Mouse (Mus musculus): ENCODE measurements around the gene 4933425L06Rik. TPM values are rescaled to one million over a fixed set of nuclear protein-coding genes. Genes with fewer than 3 reads are reported as not detected.

4933425L06Rik gene
- total and polyA plus RNA-seq, 3 experiments: 0.10 to 0.30 TPM; not detected in 1

DNA sequence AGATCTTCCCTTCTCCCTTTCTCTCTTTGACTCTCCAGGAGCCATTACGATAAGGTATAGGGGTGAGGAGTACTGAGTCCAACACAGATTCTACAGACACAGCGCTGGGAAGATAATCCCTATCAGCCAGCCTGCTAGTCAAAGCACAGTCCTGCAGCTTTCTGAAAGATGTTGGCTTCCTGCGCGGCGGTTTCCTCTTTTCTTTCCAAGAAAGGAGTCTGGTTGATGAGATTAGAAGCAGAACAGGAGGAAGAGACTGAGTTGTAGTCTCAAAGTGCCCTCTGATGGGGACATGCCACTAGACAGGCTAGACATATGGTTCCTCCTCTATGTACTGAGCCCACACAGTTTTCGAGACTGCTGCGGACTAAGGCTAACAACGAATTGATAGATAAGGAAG is 33.3 kb upstream of the 4933425L06Rik start:
- no peaks in the 10 kb centered on the region for H3K79me2 ChIP-seq (replicated peaks; ENCODE audit: control insufficient read depth, extremely low read depth, insufficient read depth, poor library complexity, severe bottlenecking)
- DNase-seq (ENCODE audit: extremely low read depth): no peak
- H3K27ac ChIP-seq (ENCODE audit: insufficient read depth, low read depth): no peak overlapping the region
- peaks cover 1% of the 10 kb centered on the region for H3K9me3 ChIP-seq (replicated peaks; ENCODE audit: low read length)
- no peaks in the 10 kb centered on the region for H3K36me3 ChIP-seq (replicated peaks in 1 of 2; ENCODE audit: control insufficient read depth in 1 of 2, insufficient read depth in 1 of 2, low read length in 1 of 2)
- H3K4me2 ChIP-seq (ENCODE audit: insufficient read depth, low read depth, poor library complexity, severe bottlenecking): no peak overlapping the region
- in situ Hi-C loops (cut with MboI; ENCODE audit: low pct_ligation_motif_present, low pct_unique_long_range_greater_than_20kb, low sequenced_read_pairs): no loop called here
- H3K27me3 ChIP-seq (replicated peaks): no peaks in the 10 kb centered on the region
- TF ChIP-seq GABPA (IDR thresholded peaks at IDR 0.05; ENCODE audit: insufficient replicate concordance, low read depth, low read length) (no peak), JUN (IDR thresholded peaks at IDR 0.05; ENCODE audit: insufficient read depth, low read depth, low read length) (no peak), IRF4 (IDR thresholded peaks at IDR 0.05; ENCODE audit: low read depth, low read length) (no peak), RAD21 (IDR thresholded peaks at IDR 0.05; ENCODE audit: low read depth, low read length) (no peak; the same call in 1 of the 2 replicates), NRF1 (IDR thresholded peaks at IDR 0.05; ENCODE audit: low read depth, low read length) (no peak), E2F4 (IDR thresholded peaks at IDR 0.05; ENCODE audit: insufficient replicate concordance, low read depth, low read length) (no peak), ELF1 (IDR thresholded peaks at IDR 0.05; ENCODE audit: low read depth, low read length) (no peak), KAT2A (IDR thresholded peaks at IDR 0.05; ENCODE audit: insufficient replicate concordance, low read length) (no peak), SMC3 (IDR thresholded peaks at IDR 0.05; ENCODE audit: low read depth, low read length) (no peak), SIN3A (IDR thresholded peaks at IDR 0.05; ENCODE audit: low read length) (no peak), MAFK (IDR thresholded peaks at IDR 0.05; ENCODE audit: insufficient replicate concordance, low read length) (no peak), ZKSCAN1 (IDR thresholded peaks at IDR 0.05; ENCODE audit: borderline replicate concordance, low read depth, low read length) (no peak), ETS1 (conservative IDR thresholded peaks at IDR 0.05; ENCODE audit: low read depth, low read length) (no peak), POLR2AphosphoS2 (IDR thresholded peaks at IDR 0.05; ENCODE audit: low read depth, low read length) (no peak), BHLHE40 (IDR thresholded peaks at IDR 0.05; ENCODE audit: low read depth, low read length) (no peak), USF2 (conservative IDR thresholded peaks at IDR 0.05; ENCODE audit: low read depth, low read length) (no peak), JUND (conservative IDR thresholded peaks at IDR 0.05; ENCODE audit: low read depth, low read length) (no peak), MXI1 (IDR thresholded peaks at IDR 0.05; ENCODE audit: low read depth, low read length) (no peak)
- H3K4me1 ChIP-seq (ENCODE audit: control insufficient read depth in 1 of 2, insufficient read depth in 2 of 2): peaks cover 4% of the 10 kb centered on the region in 2 experiments; a peak in 1 of 4 replicates
- H3K4me3 ChIP-seq (replicated peaks in 1 of 3; ENCODE audit: low read depth in 2 of 3, low read length in 2 of 3, poor library complexity in 1 of 3): no peak overlapping the region
- no peak overlapping the region for H3K9ac ChIP-seq (ENCODE audit: insufficient read depth, low read depth)
- dilution Hi-C loops (cut with MboI; ENCODE audit: extremely low pct_ligation_motif_present, extremely low pct_unique_long_range_greater_than_20kb, low sequenced_read_pairs): no loop called here

DNA sequence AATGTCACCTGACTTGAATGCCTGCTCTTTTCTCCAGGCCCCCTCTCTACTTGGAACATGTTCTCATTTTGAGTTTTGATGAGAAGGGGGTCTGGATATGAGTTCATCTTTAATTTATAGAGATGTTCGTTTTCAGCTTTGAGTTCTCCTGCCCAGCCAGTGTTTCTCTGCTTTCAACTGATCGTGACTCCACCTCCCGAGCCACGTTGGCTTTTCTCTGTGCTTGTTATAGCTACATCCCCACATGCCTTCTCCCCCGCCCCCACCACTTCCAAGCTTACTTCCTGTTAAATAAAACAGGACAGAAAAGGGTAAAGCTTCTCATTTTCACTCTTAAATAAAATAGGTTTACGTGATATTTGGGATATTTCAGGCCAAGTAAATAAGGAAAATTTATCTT is 30.5 kb upstream of the 4933425L06Rik start:
- DNase-seq (ENCODE audit: extremely low read depth): no peak
- peaks cover 8% of the 10 kb centered on the region for H3K9me3 ChIP-seq (replicated peaks; ENCODE audit: low read length)
- H3K79me2 ChIP-seq (replicated peaks; ENCODE audit: control insufficient read depth, extremely low read depth, insufficient read depth, poor library complexity, severe bottlenecking): no peaks in the 10 kb centered on the region
- peaks cover 4% of the 10 kb centered on the region in 2 experiments; a peak in 1 of 4 replicates for H3K4me1 ChIP-seq (ENCODE audit: control insufficient read depth in 1 of 2, insufficient read depth in 2 of 2)
- in situ Hi-C loops (cut with MboI; ENCODE audit: low pct_ligation_motif_present, low pct_unique_long_range_greater_than_20kb, low sequenced_read_pairs) (no loop called here), dilution Hi-C loops (cut with MboI; ENCODE audit: extremely low pct_ligation_motif_present, extremely low pct_unique_long_range_greater_than_20kb, low sequenced_read_pairs) (no loop called here)
- H3K36me3 ChIP-seq (replicated peaks in 1 of 2; ENCODE audit: control insufficient read depth in 1 of 2, insufficient read depth in 1 of 2, low read length in 1 of 2): no peaks in the 10 kb centered on the region
- H3K4me2 ChIP-seq (ENCODE audit: insufficient read depth, low read depth, poor library complexity, severe bottlenecking): no peak overlapping the region
- H3K27ac ChIP-seq (ENCODE audit: insufficient read depth, low read depth): no peak overlapping the region
- H3K9ac ChIP-seq (ENCODE audit: insufficient read depth, low read depth): no peak overlapping the region
- H3K4me3 ChIP-seq (replicated peaks in 1 of 3; ENCODE audit: low read depth in 2 of 3, low read length in 2 of 3, poor library complexity in 1 of 3): no peak overlapping the region
- H3K27me3 ChIP-seq (replicated peaks): no peaks in the 10 kb centered on the region
- TF ChIP-seq TCF12 (IDR thresholded peaks at IDR 0.05; ENCODE audit: low read depth, low read length) (no peak), JUND (conservative IDR thresholded peaks at IDR 0.05; ENCODE audit: low read depth, low read length) (no peak), MAFK (IDR thresholded peaks at IDR 0.05; ENCODE audit: insufficient replicate concordance, low read length) (no peak), ZNF384 (IDR thresholded peaks at IDR 0.05; ENCODE audit: low read depth, low read length) (no peak), SMC3 (IDR thresholded peaks at IDR 0.05; ENCODE audit: low read depth, low read length) (no peak), GABPA (IDR thresholded peaks at IDR 0.05; ENCODE audit: insufficient replicate concordance, low read depth, low read length) (no peak), JUN (IDR thresholded peaks at IDR 0.05; ENCODE audit: insufficient read depth, low read depth, low read length) (no peak), PAX5 (IDR thresholded peaks at IDR 0.05; ENCODE audit: low read length) (no peak), MEF2A (IDR thresholded peaks at IDR 0.05; ENCODE audit: borderline replicate concordance, low read depth, low read length) (no peak), E2F4 (IDR thresholded peaks at IDR 0.05; ENCODE audit: insufficient replicate concordance, low read depth, low read length) (no peak), EP300 (IDR thresholded peaks at IDR 0.05; ENCODE audit: low read length) (no peak), ZKSCAN1 (IDR thresholded peaks at IDR 0.05; ENCODE audit: borderline replicate concordance, low read depth, low read length) (no peak), IRF4 (IDR thresholded peaks at IDR 0.05; ENCODE audit: low read depth, low read length) (no peak), MXI1 (IDR thresholded peaks at IDR 0.05; ENCODE audit: low read depth, low read length) (no peak), UBTF (IDR thresholded peaks at IDR 0.05; ENCODE audit: low read depth, low read length) (no peak)

Measured in CH12.LX (cell line).